Mouse (Mus musculus): ENCODE measurements around the gene Mrps18a. TPM values are rescaled to one million over a fixed set of nuclear protein-coding genes. Genes with fewer than 3 reads are reported as not detected.
A peak's percentile ranks its signal among the peaks of the same experiment; 100 is the strongest.

Mrps18a gene
- polyA plus RNA-seq, 1 experiment from 2014 or later = 44.6 TPM

GRCm38 (mm10) chr17:46152847-46153782, 42.3 kb downstream of the Mrps18a start, which contains the start of gene Mad2l1bp:
TSS of gene Mad2l1bp (minus strand) at chr17:46153553.
- WGBS (ENCODE audit: missing documents) = 3% methylated on average over 33 of the region's 33 CpGs
- Histone ChIP-seq H3K27ac (peak within 1 kb of the TSS; percentile 78), H3K36me3 (ENCODE audit: inconsistent target) (peaks cover 22% of the 10 kb centered on the region; the same call in 1 of the 2 replicates), H3K79me2 (ENCODE audit: inconsistent target) (peaks cover 40% of the 10 kb centered on the region), H3K4me3 (ENCODE audit: inconsistent target) (peak within 1 kb of the TSS; percentile 99)

DNA sequence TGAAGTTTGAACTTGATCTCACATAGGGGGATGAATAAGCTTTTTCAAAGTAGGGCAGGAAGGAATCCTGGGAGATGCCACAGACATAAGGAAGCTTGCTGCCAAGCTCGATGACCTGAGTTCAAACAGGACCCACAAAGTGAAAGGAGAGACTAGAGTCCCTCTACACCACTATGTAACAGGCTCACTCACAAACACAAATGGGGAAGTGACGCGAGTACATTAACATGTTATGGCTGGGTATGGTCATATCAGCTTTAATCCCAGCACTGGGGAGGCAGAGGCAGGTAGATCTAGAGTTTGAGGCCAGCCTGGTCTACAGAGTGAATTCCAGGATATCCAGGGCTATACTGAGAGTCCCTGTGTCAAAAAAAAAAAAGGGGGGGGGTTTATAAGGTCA, 43.5 kb downstream of the Mrps18a start:
- peaks cover 29% of the 10 kb centered on the region for H3K79me2 ChIP-seq (ENCODE audit: inconsistent target)
- H3K4me3 ChIP-seq (ENCODE audit: inconsistent target) = no peak overlapping the region
- WGBS (ENCODE audit: missing documents) = 27% methylated on average over 3 of the region's 3 CpGs
- H3K36me3 ChIP-seq (ENCODE audit: inconsistent target) = 0 out of 2 replicates have a peak, but pooled peaks cover 10% of the 10 kb centered on the region
- H3K27ac ChIP-seq = no peak overlapping the region

DNA sequence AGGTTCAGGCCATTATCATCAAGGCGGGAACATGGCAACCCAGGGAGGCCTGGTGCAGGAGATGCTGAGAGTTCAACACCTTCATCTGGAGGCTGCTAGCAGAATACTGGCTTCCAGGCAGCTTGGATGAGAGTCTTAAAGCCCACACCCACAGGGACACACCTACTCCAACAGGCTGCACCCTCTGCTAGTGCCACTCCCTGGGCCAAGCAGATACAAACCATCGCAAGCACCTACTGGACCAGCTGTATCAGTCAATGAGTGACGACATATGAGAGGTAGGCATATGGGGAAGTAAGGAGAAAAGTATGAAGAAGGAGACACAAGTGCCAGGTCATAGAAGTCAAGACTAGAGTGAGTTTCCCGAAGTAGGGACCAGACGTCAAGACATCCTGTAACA, 45.9 kb downstream of the Mrps18a start:
- H3K79me2 ChIP-seq (ENCODE audit: inconsistent target) = peaks cover 24% of the 10 kb centered on the region
- H3K27ac ChIP-seq = no peak overlapping the region
- no peak overlapping the region for H3K4me3 ChIP-seq (ENCODE audit: inconsistent target)
- H3K36me3 ChIP-seq (ENCODE audit: inconsistent target) = 0 out of 2 replicates have a peak, but pooled peaks cover under 1% of the 10 kb centered on the region
- WGBS (ENCODE audit: missing documents) = 76% methylated on average over 5 of the region's 5 CpGs

GRCm38 (mm10) chr17:46157131-46157530, 46.3 kb downstream of the Mrps18a start:
- WGBS (ENCODE audit: missing documents) = 94% methylated on average over 8 of the region's 8 CpGs
- H3K27ac ChIP-seq = no peak overlapping the region
- H3K36me3 ChIP-seq (ENCODE audit: inconsistent target) = no peaks in the 10 kb centered on the region
- peaks cover 24% of the 10 kb centered on the region for H3K79me2 ChIP-seq (ENCODE audit: inconsistent target)
- H3K4me3 ChIP-seq (ENCODE audit: inconsistent target) = no peak overlapping the region

DNA sequence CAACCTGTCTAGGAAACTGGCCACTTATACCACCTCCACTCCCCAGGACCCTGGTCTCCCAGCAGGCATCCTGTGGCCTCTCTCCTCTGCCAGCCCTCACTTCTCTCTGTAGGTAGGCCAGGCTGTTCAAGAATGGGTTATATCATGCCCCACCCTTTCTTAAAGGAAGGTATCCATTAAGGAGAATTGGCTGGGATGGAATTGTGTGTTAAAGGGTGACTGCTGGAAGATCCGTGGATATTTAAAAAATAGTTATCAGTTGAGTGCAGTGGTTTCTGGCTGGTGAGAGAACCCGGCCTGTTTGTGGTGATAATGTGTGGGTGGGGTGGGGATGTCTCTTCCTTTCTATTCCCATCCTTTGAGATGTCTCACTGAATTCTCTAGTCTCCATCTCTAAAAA, 48.5 kb downstream of the Mrps18a start:
- H3K4me3 ChIP-seq (ENCODE audit: inconsistent target) = no peak overlapping the region
- H3K36me3 ChIP-seq (ENCODE audit: inconsistent target) = no peaks in the 10 kb centered on the region; the same call in 1 of the 2 replicates
- no peak overlapping the region for H3K27ac ChIP-seq
- peaks cover 30% of the 10 kb centered on the region for H3K79me2 ChIP-seq (ENCODE audit: inconsistent target)
- 86% methylated on average over 2 of the region's 2 CpGs for WGBS (ENCODE audit: missing documents)

GRCm38 (mm10) chr17:46160090-46160662, 49.4 kb downstream of the Mrps18a start:
- WGBS (ENCODE audit: missing documents) = under 1% methylated on average over 16 of the region's 16 CpGs

GRCm38 (mm10) chr17:46160686-46161085, 49.9 kb downstream of the Mrps18a start, which contains the start of gene Gtpbp2:
TSS of gene Gtpbp2 (plus strand) at chr17:46161032.
- Histone ChIP-seq H3K4me3 (ENCODE audit: inconsistent target) (peak within 1 kb of the TSS; percentile 98), H3K79me2 (ENCODE audit: inconsistent target) (peaks cover 36% of the 10 kb centered on the region), H3K36me3 (ENCODE audit: inconsistent target) (peaks cover 14% of the 10 kb centered on the region; the same call in 1 of the 2 replicates), H3K27ac (peak within 1 kb of the TSS; percentile 80)
- WGBS (ENCODE audit: missing documents) = under 1% methylated on average over 23 of the region's 23 CpGs

More at GRCm38 (mm10) chr17:46160090-46160662, 49.4 kb downstream of the Mrps18a start:
- Histone ChIP-seq H3K79me2 (ENCODE audit: inconsistent target) (peaks cover 36% of the 10 kb centered on the region), H3K4me3 (ENCODE audit: inconsistent target) (peak overlapping the region; percentile 51), H3K36me3 (ENCODE audit: inconsistent target) (peaks cover 9% of the 10 kb centered on the region; the same call in 1 of the 2 replicates), H3K27ac (peak overlapping the region; percentile 68)

DNA sequence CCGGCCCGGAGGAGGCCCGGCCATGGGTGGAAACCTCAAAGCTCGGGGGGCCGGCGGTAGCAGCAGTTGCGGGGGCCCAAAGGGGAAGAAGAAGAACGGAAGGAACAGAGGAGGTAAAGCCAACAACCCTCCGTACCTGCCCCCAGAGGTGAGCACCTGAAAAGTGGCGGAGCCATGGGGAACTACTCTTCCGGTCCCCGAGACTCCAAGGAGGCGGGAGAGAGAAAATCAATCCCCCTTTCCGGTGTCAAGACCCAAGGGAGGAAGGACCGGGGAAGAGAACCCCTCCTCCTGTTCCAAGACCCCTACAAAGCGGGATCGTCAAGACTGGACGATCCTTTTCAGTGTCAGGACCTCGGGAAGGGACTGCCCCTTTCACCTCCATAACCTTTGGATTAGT, 50.4 kb downstream of the Mrps18a start:
- H3K36me3 ChIP-seq (ENCODE audit: inconsistent target) = peaks cover 19% of the 10 kb centered on the region
- H3K79me2 ChIP-seq (ENCODE audit: inconsistent target) = peaks cover 36% of the 10 kb centered on the region
- under 1% methylated on average over 17 of the region's 19 CpGs for WGBS (ENCODE audit: missing documents)
- peak overlapping the region; percentile 98 for H3K4me3 ChIP-seq (ENCODE audit: inconsistent target)
- H3K27ac ChIP-seq = peak overlapping the region; percentile 80

DNA sequence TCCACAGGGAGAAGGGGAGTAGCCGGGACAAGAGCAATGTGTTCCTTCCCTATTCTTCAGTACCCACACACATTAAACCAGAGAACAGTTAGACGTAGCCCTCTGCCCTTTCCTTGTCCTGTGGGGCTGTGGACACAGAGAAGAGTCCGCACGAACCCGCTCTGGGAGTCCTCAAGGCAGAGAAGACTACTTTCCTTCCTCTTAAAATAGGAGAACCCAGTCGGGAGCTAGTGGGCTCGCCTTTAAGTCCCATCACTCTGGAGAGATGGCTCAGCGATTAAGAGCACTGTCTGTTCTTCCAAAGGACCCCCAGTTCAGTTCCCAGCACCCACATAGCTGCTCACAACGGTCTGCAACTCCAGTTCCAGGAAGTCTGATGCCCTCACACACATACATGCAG, 50.9 kb downstream of the Mrps18a start:
- Histone ChIP-seq H3K4me3 (ENCODE audit: inconsistent target) (peak overlapping the region; percentile 98), H3K27ac (peak overlapping the region; percentile 80), H3K36me3 (ENCODE audit: inconsistent target) (peaks cover 24% of the 10 kb centered on the region), H3K79me2 (ENCODE audit: inconsistent target) (peaks cover 36% of the 10 kb centered on the region)
- 42% methylated on average over 9 of the region's 9 CpGs for WGBS (ENCODE audit: missing documents)

DNA sequence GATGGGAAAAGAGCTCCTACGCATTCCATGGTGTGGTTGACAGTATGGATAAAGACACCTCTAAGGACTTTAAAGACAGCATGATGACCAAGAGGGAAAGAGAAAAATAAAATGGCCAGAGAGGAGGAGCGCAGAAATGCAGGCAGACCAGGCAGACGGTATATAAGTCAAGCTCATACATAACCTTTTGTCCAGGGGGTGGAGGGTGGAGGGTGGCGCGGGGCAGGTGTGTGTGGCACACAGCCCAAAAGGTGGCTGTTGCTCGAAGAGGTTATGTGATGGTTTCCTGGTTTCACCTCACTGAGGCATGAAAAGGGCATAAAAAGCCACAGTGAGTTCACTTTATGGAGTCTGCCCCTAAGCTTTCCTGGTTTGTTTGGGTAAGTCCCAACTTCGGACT, 51.8 kb downstream of the Mrps18a start:
- whole genome bisulfite sequencing (ENCODE audit: missing documents) = 58% methylated on average over 7 of the region's 7 CpGs
- H3K79me2 ChIP-seq (ENCODE audit: inconsistent target) = peaks cover 36% of the 10 kb centered on the region
- H3K4me3 ChIP-seq (ENCODE audit: inconsistent target) = peak overlapping the region; percentile 98
- peak overlapping the region; percentile 80 for H3K27ac ChIP-seq
- H3K36me3 ChIP-seq (ENCODE audit: inconsistent target) = peaks cover 33% of the 10 kb centered on the region

GRCm38 (mm10) chr17:46162951-46163421, 52.2 kb downstream of the Mrps18a start:
- H3K27ac ChIP-seq = peak overlapping the region; percentile 80
- peaks cover 37% of the 10 kb centered on the region for H3K36me3 ChIP-seq (ENCODE audit: inconsistent target)
- peaks cover 36% of the 10 kb centered on the region for H3K79me2 ChIP-seq (ENCODE audit: inconsistent target)
- peak overlapping the region; percentile 98 for H3K4me3 ChIP-seq (ENCODE audit: inconsistent target)
- 5% methylated on average over 9 of the region's 9 CpGs for WGBS (ENCODE audit: missing documents)

DNA sequence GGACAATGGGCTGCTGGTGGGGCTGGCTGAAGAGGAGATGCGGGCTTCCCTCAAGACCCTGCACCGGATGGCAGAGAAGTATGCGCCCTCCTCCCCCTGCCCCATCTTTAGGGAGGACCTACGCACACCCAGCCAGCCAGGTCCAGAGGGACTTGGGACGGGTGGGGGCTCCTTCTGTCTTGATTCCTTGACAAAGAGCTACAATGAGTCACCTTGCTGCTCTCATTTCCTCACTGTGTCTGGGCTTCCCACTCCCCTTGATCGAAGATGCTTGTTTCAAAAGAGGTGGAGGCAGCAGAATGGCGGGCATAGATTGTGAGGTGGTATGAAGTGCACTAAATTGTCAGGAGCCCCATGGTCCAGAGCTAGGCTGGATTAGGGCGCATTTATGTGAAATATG, 53.5 kb downstream of the Mrps18a start:
- 97% methylated on average over 8 of the region's 8 CpGs for WGBS (ENCODE audit: missing documents)
- Histone ChIP-seq H3K36me3 (ENCODE audit: inconsistent target) (peaks cover 50% of the 10 kb centered on the region), H3K27ac (no peak overlapping the region), H3K79me2 (ENCODE audit: inconsistent target) (peaks cover 36% of the 10 kb centered on the region), H3K4me3 (ENCODE audit: inconsistent target) (no peak overlapping the region)

DNA sequence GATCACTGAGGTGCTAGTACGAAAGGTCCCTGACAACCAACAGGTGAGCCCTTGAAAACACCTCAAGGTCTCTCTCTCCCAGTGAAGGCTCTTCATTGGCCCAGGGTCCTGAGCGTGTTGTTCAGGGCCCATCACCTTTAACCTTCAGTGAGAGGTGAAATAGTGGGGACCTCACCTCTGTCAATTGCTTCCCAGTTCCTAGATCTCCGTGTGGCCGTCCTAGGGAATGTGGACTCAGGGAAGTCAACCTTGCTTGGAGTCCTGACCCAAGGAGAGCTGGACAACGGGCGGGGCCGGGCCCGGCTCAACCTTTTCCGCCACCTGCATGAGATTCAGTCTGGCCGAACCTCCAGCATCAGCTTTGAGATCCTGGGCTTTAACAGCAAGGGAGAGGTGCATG, 54.0 kb downstream of the Mrps18a start:
- Histone ChIP-seq H3K4me3 (ENCODE audit: inconsistent target) (no peak overlapping the region), H3K79me2 (ENCODE audit: inconsistent target) (peaks cover 36% of the 10 kb centered on the region), H3K36me3 (ENCODE audit: inconsistent target) (peaks cover 55% of the 10 kb centered on the region), H3K27ac (no peak overlapping the region)
- WGBS (ENCODE audit: missing documents) = 97% methylated on average over 10 of the region's 10 CpGs

DNA sequence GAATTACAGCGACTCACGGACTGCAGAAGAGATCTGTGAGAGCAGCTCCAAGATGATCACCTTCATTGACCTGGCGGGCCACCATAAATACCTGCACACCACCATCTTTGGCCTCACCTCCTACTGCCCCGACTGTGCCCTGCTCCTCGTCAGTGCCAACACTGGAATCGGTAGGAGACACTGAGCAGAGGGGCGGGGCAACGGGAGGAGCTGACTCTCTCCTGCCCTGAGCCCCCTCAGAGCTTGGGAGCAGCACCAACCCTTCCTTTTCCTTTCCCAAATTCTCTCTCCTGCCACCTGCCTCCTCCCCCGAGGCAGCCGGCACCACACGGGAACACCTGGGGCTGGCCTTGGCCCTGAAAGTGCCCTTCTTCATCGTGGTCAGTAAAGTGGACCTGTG, 54.7 kb downstream of the Mrps18a start:
- no peak overlapping the region for H3K27ac ChIP-seq
- no peak overlapping the region for H3K4me3 ChIP-seq (ENCODE audit: inconsistent target)
- peaks cover 58% of the 10 kb centered on the region for H3K36me3 ChIP-seq (ENCODE audit: inconsistent target)
- H3K79me2 ChIP-seq (ENCODE audit: inconsistent target) = peaks cover 36% of the 10 kb centered on the region
- WGBS (ENCODE audit: missing documents) = 93% methylated on average over 11 of the region's 12 CpGs
